Mouse (Mus musculus) C2C12 (cell line): Measurements from ENCODE around the gene Tacc3. TPM values are rescaled to one million over a fixed set of nuclear protein-coding genes. Genes with fewer than 3 reads are reported as not detected.

ENCODE experiments used
- H3K27me3 ChIP-seq: one replicate; pipeline ENCODE4 v1.6.1; 2011; ENCODE audit not compliant: control insufficient read depth, insufficient read depth, insufficient read length
- H3K36me3 ChIP-seq: one replicate; pipeline ENCODE4 v1.6.1; 2011; ENCODE audit not compliant: control insufficient read depth, insufficient read depth
- H3K4me3 ChIP-seq: one replicate; pipeline ENCODE4 v1.5.1; 2011; ENCODE audit warnings: mild to moderate bottlenecking, control low read depth; ENCODE audit not compliant: poor library complexity, insufficient read depth, severe bottlenecking
- H3K79me2 ChIP-seq: one replicate; pipeline ENCODE4 v1.6.1; 2011; ENCODE audit not compliant: control insufficient read depth, insufficient read depth
- H3K79me3 ChIP-seq: one replicate; pipeline ENCODE4 v1.6.1; 2011; ENCODE audit warnings: low read depth, control low read depth
- H3ac ChIP-seq: one replicate; pipeline ENCODE3; 2011; ENCODE audit warnings: low read depth; ENCODE audit not compliant: control insufficient read depth, insufficient read length
- CEBPB ChIP-seq: IDR thresholded peaks from one replicate; pipeline ENCODE4 v1.6.1; 2011; ENCODE audit warnings: low read depth, mild to moderate bottlenecking, control low read depth, moderate library complexity
- CTCF ChIP-seq: IDR thresholded peaks from one replicate; pipeline ENCODE4 v1.5.1; 2011; ENCODE audit not compliant: control insufficient read depth, insufficient read depth, insufficient read length
- FOSL1 ChIP-seq: IDR thresholded peaks from one replicate; pipeline ENCODE4 v1.8.0; 2011; ENCODE audit warnings: mild to moderate bottlenecking, low read length; ENCODE audit not compliant: poor library complexity, insufficient read depth, severe bottlenecking
- MAX ChIP-seq: IDR thresholded peaks from one replicate; pipeline ENCODE4 v1.6.1; 2011; ENCODE audit warnings: mild to moderate bottlenecking, control low read depth
- MYOD1 ChIP-seq: IDR thresholded peaks from one replicate; pipeline ENCODE4 v1.6.1; 2011; ENCODE audit warnings: low read depth; ENCODE audit not compliant: control insufficient read depth, insufficient read length
- MYOG ChIP-seq: IDR thresholded peaks from one replicate; pipeline ENCODE4 v1.6.1; 2011; ENCODE audit not compliant: control insufficient read depth, insufficient read length; ENCODE audit errors: extremely low read depth
- USF1 ChIP-seq: IDR thresholded peaks from one replicate; pipeline ENCODE4 v1.6.1; 2011; ENCODE audit warnings: low read depth, mild to moderate bottlenecking, control low read depth, moderate library complexity
- polyA plus RNA-seq: library from polyadenylated mRNA; unstranded; fragments of >200 nt; fragmentation: generic; extraction: Trizol; gene quantifications from one replicate; pipeline ENCODE4 v1.2.1, GENCODE M21; 2012; ENCODE audit warnings: missing spikeins

The Tacc3 gene
- polyA plus RNA-seq, 1 experiment, result 109 TPM

- peaks cover 62% of the 10 kb centered on the region for H3K79me3 ChIP-seq
- no peaks in the 10 kb centered on the region for H3K27me3 ChIP-seq
- peaks cover 80% of the 10 kb centered on the region for H3K79me2 ChIP-seq
- peak; percentile 24 for TF ChIP-seq MAX
- TF ChIP-seq USF1, result no peak
- peaks cover 66% of the 10 kb centered on the region for H3K36me3 ChIP-seq
- H3K4me3 ChIP-seq, result peak within 1 kb of the TSS; percentile 70
- H3ac ChIP-seq, result peak within 1 kb of the TSS; percentile 82
Measured at GRCm38 (mm10) chr5:33651921-33652782, 5.8 kb upstream of the Tacc3 start, which contains the start of gene Slbp. Gene Slbp, minus strand, starts transcription at chr5:33652574.

- H3K4me3 ChIP-seq, result no peak overlapping the region
- no peak for TF ChIP-seq MAX
- no peak for TF ChIP-seq MYOG
- no peak for TF ChIP-seq USF1
- TF ChIP-seq MYOD1, result no peak
- TF ChIP-seq CTCF, result no peak
- no peak for TF ChIP-seq FOSL1
- TF ChIP-seq CEBPB, result no peak
Measured at GRCm38 (mm10) chr5:33652783-33653173, 5.2 kb upstream of the Tacc3 start.

GRCm38 (mm10) chr5:33654424-33654823 lies 3.5 kb upstream of the Tacc3 start:
- TF ChIP-seq MYOG, result no peak
- no peak for TF ChIP-seq MAX
- no peak for TF ChIP-seq FOSL1
- TF ChIP-seq MYOD1, result no peak
- no peak for TF ChIP-seq CTCF
- TF ChIP-seq USF1, result no peak
- no peak for TF ChIP-seq CEBPB
- no peak overlapping the region for H3K4me3 ChIP-seq
- peaks cover 73% of the 10 kb centered on the region for H3K79me2 ChIP-seq
- no peak overlapping the region for H3ac ChIP-seq
- H3K27me3 ChIP-seq, result no peaks in the 10 kb centered on the region
- H3K36me3 ChIP-seq, result peaks cover 43% of the 10 kb centered on the region
- peaks cover 52% of the 10 kb centered on the region for H3K79me3 ChIP-seq

More at GRCm38 (mm10) chr5:33652783-33653173, 5.2 kb upstream of the Tacc3 start:
- H3K79me2 ChIP-seq, result peaks cover 78% of the 10 kb centered on the region
- peaks cover 57% of the 10 kb centered on the region for H3K79me3 ChIP-seq
- peak overlapping the region; percentile 65 for H3ac ChIP-seq
- peaks cover 59% of the 10 kb centered on the region for H3K36me3 ChIP-seq
- H3K27me3 ChIP-seq, result no peaks in the 10 kb centered on the region

GRCm38 (mm10) chr5:33655251-33655840 lies 2.6 kb upstream of the Tacc3 start:
- peaks cover 51% of the 10 kb centered on the region for H3K79me3 ChIP-seq
- TF ChIP-seq MYOG (no peak), MAX (no peak), CEBPB (no peak), CTCF (no peak), USF1 (no peak)
- no peak overlapping the region for H3K4me3 ChIP-seq
- H3K36me3 ChIP-seq, result peaks cover 38% of the 10 kb centered on the region
- no peak overlapping the region for H3ac ChIP-seq
- peaks cover 73% of the 10 kb centered on the region for H3K79me2 ChIP-seq
- H3K27me3 ChIP-seq, result no peaks in the 10 kb centered on the region

- Histone ChIP-seq H3K79me2 (peaks cover 73% of the 10 kb centered on the region), H3K27me3 (no peaks in the 10 kb centered on the region), H3K79me3 (peaks cover 46% of the 10 kb centered on the region), H3K36me3 (peaks cover 42% of the 10 kb centered on the region), H3ac (peak overlapping the region; percentile 72), H3K4me3 (peak overlapping the region; percentile 97)
- TF ChIP-seq MYOD1, result peak; percentile 24
- no peak for TF ChIP-seq FOSL1
Measured at GRCm38 (mm10) chr5:33656739-33657138, 1.2 kb upstream of the Tacc3 start.

- H3K79me3 ChIP-seq, result peaks cover 45% of the 10 kb centered on the region
- H3K27me3 ChIP-seq, result no peaks in the 10 kb centered on the region
- peaks cover 47% of the 10 kb centered on the region for H3K36me3 ChIP-seq
- no peak for TF ChIP-seq MAX
- TF ChIP-seq CEBPB, result no peak
- no peak for TF ChIP-seq CTCF
- TF ChIP-seq FOSL1, result no peak
- TF ChIP-seq MYOG, result no peak
- TF ChIP-seq USF1, result no peak
- TF ChIP-seq MYOD1, result no peak
- H3K4me3 ChIP-seq, result peak overlapping the region; percentile 97
- peak overlapping the region; percentile 72 for H3ac ChIP-seq
- H3K79me2 ChIP-seq, result peaks cover 75% of the 10 kb centered on the region
Measured at GRCm38 (mm10) chr5:33657251-33657786, 609 bp upstream of the Tacc3 start.
